Mouse (Mus musculus) liver, embryonic 16.5 days (tissue): ENCODE measurements around the gene Ccdc169. TPM values are rescaled to one million over a fixed set of nuclear protein-coding genes. Genes with fewer than 3 reads are reported as not detected.

Experiments
- ATAC-seq: fragments of 200-750 bp; cut with Nextera tagmentation; 2 replicates; pipeline ENCODE4 v1.8.0; 2017; ENCODE audit warnings: low read depth, mild to moderate bottlenecking, moderate number of reproducible peaks, moderate library complexity
- H3K27ac ChIP-seq: fragments of 300-500 bp; sonication (generic); 2 replicates; pipeline ENCODE4 v1.5.1; 2014; ENCODE audit warnings: mild to moderate bottlenecking, low read length
- H3K27me3 ChIP-seq: fragments of 300-500 bp; sonication (generic); 2 replicates; pipeline ENCODE4 v1.6.1; 2014; ENCODE audit warnings: low read depth, low read length, mixed read lengths; ENCODE audit not compliant: control insufficient read depth, insufficient read depth
- H3K36me3 ChIP-seq: fragments of 300-500 bp; sonication (generic); 2 replicates; pipeline ENCODE4 v1.6.1; 2014; ENCODE audit warnings: mild to moderate bottlenecking; ENCODE audit not compliant: control insufficient read depth, insufficient read depth
- H3K4me1 ChIP-seq: fragments of 300-500 bp; sonication (generic); 2 replicates; pipeline ENCODE4 v1.6.1; 2014; ENCODE audit warnings: low read depth, low read length, mixed read lengths; ENCODE audit not compliant: control insufficient read depth
- H3K4me2 ChIP-seq: fragments of 300-500 bp; sonication (generic); 2 replicates; pipeline ENCODE4 v1.6.1; 2014; ENCODE audit warnings: low read depth, low read length, mixed read lengths
- H3K4me3 ChIP-seq: fragments of 300-500 bp; sonication (generic); 2 replicates; pipeline ENCODE4 v1.5.1; 2014; ENCODE audit warnings: low read depth, mild to moderate bottlenecking, low read length
- H3K9ac ChIP-seq: fragments of 300-500 bp; sonication (generic); 2 replicates; pipeline ENCODE4 v1.6.1; 2014; ENCODE audit warnings: low read depth, low read length
- H3K9me3 ChIP-seq: fragments of 300-500 bp; sonication (generic); replicated peaks from 2 replicates; pipeline ENCODE4 v1.6.1; 2016; ENCODE audit warnings: low read length; ENCODE audit not compliant: control insufficient read depth
- WGBS: fragments of 180-500 bp; shearing (Covaris S2); extraction: QIAGEN DNeasy Blood & Tissue Kit; methylation state at CpG from one replicate; pipeline ENCODE4 v1.1.7; 2014; ENCODE audit not compliant: insufficient replicate concordance; 5-methylcytosine and 5-hydroxymethylcytosine counted together
- polyA plus RNA-seq: library from polyadenylated mRNA; unstranded; fragments of >200 nt; fragmentation: Nextera tagmentation; extraction: Ambion mirVana; gene quantifications from 2 replicates; pipeline ENCODE4 v1.2.1, GENCODE M21; 2015

Gene Ccdc169
- polyA plus RNA-seq, 1 experiment from 2014 or later = not detected

DNA sequence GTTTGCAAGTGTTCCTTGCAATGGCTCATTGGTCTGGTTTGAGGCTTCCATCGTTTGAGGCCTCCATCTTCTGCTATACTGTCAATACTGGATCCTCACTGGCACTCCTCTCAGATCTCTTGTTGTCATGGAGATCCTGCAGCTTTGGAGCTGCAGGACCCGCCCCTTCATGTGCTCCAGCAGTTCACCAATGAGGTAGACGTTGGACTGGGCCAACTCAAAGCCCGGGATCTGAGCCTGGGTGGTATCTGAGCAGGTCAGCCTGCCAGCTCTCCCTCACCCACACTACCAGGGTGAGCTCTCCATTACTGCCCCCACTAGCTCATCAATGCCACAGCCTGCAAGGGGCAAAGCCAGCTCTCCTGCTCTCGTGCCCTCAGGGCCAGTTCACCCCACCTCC is 20.3 kb downstream of the Ccdc169 start:
- Histone ChIP-seq H3K36me3 (no peaks in the 10 kb centered on the region), H3K9me3 (no peaks in the 10 kb centered on the region), H3K27ac (no peak overlapping the region), H3K4me2 (no peak overlapping the region), H3K4me3 (no peak overlapping the region), H3K27me3 (no peaks in the 10 kb centered on the region), H3K4me1 (no peaks in the 10 kb centered on the region), H3K9ac (no peak overlapping the region)
- WGBS = 45% methylated on average over 5 of the region's 5 CpGs
- no peak for ATAC-seq

GRCm38 (mm10) chr3:55161144-55161543 is 24.0 kb downstream of the Ccdc169 start:
- 61% methylated on average over 7 of the region's 7 CpGs for WGBS
- Histone ChIP-seq H3K9me3 (no peaks in the 10 kb centered on the region), H3K4me2 (no peak overlapping the region), H3K4me3 (no peak overlapping the region), H3K4me1 (no peaks in the 10 kb centered on the region), H3K9ac (no peak overlapping the region), H3K27me3 (no peaks in the 10 kb centered on the region), H3K27ac (no peak overlapping the region), H3K36me3 (no peaks in the 10 kb centered on the region)
- ATAC-seq = no peak

DNA sequence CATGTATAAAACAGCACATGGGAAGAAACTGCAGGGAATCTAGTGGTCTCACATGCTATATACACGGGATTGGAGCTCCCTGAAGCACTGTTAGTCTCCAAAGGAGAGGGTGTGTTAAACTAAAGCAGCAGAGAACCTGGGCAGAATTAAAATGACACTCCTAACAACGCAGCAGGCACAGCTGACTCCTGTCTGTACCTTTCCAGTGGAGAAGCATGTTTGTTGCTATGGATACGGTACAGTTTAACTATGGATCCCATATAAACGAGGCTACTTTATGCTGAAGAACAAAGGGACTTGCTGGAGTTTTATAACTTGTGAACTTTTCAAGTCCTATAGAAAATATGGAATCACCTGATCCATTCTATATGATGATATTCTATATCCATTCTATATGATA is 26.4 kb downstream of the Ccdc169 start:
- 59% methylated on average over 4 of the region's 4 CpGs for WGBS
- Histone ChIP-seq H3K9ac (no peak overlapping the region), H3K36me3 (no peaks in the 10 kb centered on the region), H3K4me3 (no peak overlapping the region), H3K27ac (no peak overlapping the region), H3K9me3 (no peaks in the 10 kb centered on the region), H3K4me1 (no peaks in the 10 kb centered on the region), H3K4me2 (no peak overlapping the region), H3K27me3 (no peaks in the 10 kb centered on the region)
- no peak for ATAC-seq

GRCm38 (mm10) chr3:55172478-55172877 is 35.3 kb downstream of the Ccdc169 start:
- Histone ChIP-seq H3K4me2 (no peak overlapping the region), H3K9me3 (no peaks in the 10 kb centered on the region), H3K36me3 (no peaks in the 10 kb centered on the region), H3K4me1 (no peaks in the 10 kb centered on the region), H3K4me3 (no peak overlapping the region), H3K27ac (no peak overlapping the region), H3K9ac (no peak overlapping the region), H3K27me3 (no peaks in the 10 kb centered on the region)
- 36% methylated on average over 3 of the region's 3 CpGs for WGBS
- no peak for ATAC-seq

DNA sequence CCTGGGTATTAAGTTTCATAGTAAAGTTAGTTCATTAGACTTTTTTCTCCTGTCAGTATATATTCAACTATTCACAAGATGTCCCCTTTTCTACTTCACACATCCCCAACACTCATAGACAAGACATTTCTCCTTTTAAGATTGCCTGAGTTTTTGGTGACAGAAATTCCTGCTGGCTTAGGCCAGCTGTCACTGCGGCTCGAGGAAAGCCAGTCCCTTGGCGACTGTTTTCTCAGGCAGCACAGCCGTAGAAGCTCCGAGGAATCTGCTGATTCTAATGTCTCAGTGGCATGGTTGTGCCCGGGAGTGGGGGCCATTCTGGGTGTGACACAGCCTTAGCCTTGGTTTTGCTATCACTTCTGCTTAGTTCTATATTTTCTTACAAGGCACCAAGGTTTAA is 40.1 kb downstream of the Ccdc169 start:
- WGBS = 49% methylated on average over 6 of the region's 6 CpGs
- H3K27ac ChIP-seq = no peak overlapping the region
- H3K4me2 ChIP-seq = no peak overlapping the region
- no peaks in the 10 kb centered on the region for H3K27me3 ChIP-seq
- ATAC-seq = no peak
- no peaks in the 10 kb centered on the region for H3K36me3 ChIP-seq
- no peak overlapping the region for H3K9ac ChIP-seq
- H3K4me3 ChIP-seq = no peak overlapping the region
- H3K4me1 ChIP-seq = no peaks in the 10 kb centered on the region
- no peaks in the 10 kb centered on the region for H3K9me3 ChIP-seq

DNA sequence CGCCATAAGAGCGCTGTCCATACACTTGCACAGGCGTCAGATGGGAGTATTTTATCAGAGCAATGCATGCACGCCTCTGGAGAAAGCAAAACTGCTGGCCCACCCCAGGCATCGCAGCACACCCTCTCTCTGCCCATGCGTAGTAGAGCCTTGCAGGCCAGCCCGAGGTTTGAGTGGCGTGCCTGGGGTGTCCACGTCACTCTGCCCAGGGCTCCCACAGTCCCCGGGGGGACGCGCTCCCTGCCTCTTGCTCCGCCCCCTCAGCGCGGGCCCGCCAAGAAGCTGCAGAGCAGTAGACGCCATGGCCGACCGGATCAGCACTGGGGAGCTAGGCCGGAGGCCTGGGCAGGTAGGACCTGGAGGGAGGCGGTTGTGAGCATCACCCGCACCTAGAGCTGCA is 44.6 kb downstream of the Ccdc169 start, which contains the start of gene Sohlh2:
Gene Sohlh2, plus strand, starts transcription at position 263 of the 400 bp plus-strand sequence.
- H3K9ac ChIP-seq = no peak within 1 kb of the TSS
- H3K27me3 ChIP-seq = no peaks in the 10 kb centered on the region
- WGBS = 76% methylated on average over 22 of the region's 22 CpGs
- H3K36me3 ChIP-seq = no peaks in the 10 kb centered on the region
- no peak for ATAC-seq
- no peaks in the 10 kb centered on the region for H3K9me3 ChIP-seq
- no peak within 1 kb of the TSS for H3K4me2 ChIP-seq
- H3K4me3 ChIP-seq = no peak within 1 kb of the TSS
- H3K4me1 ChIP-seq = no peaks in the 10 kb centered on the region
- no peak within 1 kb of the TSS for H3K27ac ChIP-seq

DNA sequence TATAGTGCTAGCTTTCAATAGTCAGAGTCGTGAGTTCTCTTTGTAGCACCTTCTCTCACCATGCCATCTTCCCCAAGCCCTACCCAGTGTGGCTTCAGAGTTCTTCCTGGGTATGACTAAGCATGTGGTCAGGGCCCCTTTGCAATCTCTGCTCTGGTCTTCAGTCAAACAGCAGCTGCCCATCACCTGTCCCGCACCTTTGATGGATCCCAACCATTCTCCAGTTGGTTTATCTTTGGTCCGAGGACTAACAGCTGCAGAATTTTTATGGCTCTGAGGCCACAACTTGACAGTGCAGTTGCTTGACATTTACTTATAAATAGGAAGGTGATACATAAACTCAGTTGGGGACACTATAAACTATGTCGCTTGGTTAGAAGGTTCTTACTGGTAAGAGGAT is 54.5 kb downstream of the Ccdc169 start:
- no peaks in the 10 kb centered on the region for H3K9me3 ChIP-seq
- 63% methylated on average over 4 of the region's 4 CpGs for WGBS
- no peak for ATAC-seq

DNA sequence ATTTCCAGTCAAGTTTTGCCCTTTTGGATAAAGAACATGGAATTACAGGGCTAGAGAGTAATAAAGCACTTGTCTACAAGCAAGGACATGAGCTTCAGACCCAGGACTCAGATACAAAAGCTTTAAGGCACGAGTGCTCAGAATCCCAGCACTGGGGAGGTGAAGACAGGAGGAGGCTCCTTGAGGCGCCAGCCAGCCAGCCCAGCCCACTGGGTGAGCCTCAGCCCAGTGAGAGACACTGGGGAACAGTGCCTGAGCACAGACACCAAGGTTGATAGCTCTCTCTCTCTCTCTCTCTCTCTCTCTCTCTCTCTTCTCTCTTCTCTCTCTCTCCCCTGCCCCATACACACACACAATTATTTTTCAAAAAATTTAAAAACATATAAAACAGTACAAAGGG is 56.2 kb downstream of the Ccdc169 start:
- no peak for ATAC-seq
- H3K27me3 ChIP-seq = no peaks in the 10 kb centered on the region
- H3K27ac ChIP-seq = no peak overlapping the region
- no peaks in the 10 kb centered on the region for H3K9me3 ChIP-seq
- no peak overlapping the region for H3K4me2 ChIP-seq
- no peaks in the 10 kb centered on the region for H3K36me3 ChIP-seq
- WGBS = 27% methylated on average over 2 of the region's 2 CpGs
- H3K9ac ChIP-seq = no peak overlapping the region
- H3K4me3 ChIP-seq = no peak overlapping the region
- H3K4me1 ChIP-seq = no peaks in the 10 kb centered on the region

More for the DNA sequence above, 54.5 kb downstream of the Ccdc169 start:
- no peak overlapping the region for H3K4me2 ChIP-seq
- no peaks in the 10 kb centered on the region for H3K4me1 ChIP-seq
- H3K36me3 ChIP-seq = no peaks in the 10 kb centered on the region
- no peak overlapping the region for H3K27ac ChIP-seq
- H3K27me3 ChIP-seq = no peaks in the 10 kb centered on the region
- no peak overlapping the region for H3K9ac ChIP-seq
- no peak overlapping the region for H3K4me3 ChIP-seq

GRCm38 (mm10) chr3:55194792-55195191 is 57.7 kb downstream of the Ccdc169 start:
- Histone ChIP-seq H3K27ac (no peak overlapping the region), H3K9ac (no peak overlapping the region), H3K4me2 (no peak overlapping the region), H3K9me3 (no peaks in the 10 kb centered on the region), H3K4me1 (no peaks in the 10 kb centered on the region), H3K36me3 (no peaks in the 10 kb centered on the region), H3K27me3 (no peaks in the 10 kb centered on the region), H3K4me3 (no peak overlapping the region)
- WGBS = 63% methylated on average over 8 of the region's 8 CpGs
- no peak for ATAC-seq
